Mouse (Mus musculus) right cerebral cortex, postnatal 25 days (tissue): Measurements from ENCODE around the gene Abcc2.

ENCODE experiments used
- DNase-seq: peaks from one replicate; pipeline ENCODE4 v3.0.0; 2022

The Abcc2 gene

GRCm38 (mm10) chr19:43784761-43785160, 2.8 kb downstream of the Abcc2 start:
- no peak for DNase-seq

GRCm38 (mm10) chr19:43786249-43787026, 4.4 kb downstream of the Abcc2 start:
- no peak for DNase-seq

- no peak for DNase-seq
These were observed 7.8 kb downstream of the Abcc2 start for GRCm38 (mm10) chr19:43789817-43790216.

GRCm38 (mm10) chr19:43792537-43792936, 10.5 kb downstream of the Abcc2 start:
- DNase-seq = no peak

- DNase-seq = no peak
These were observed 12.0 kb downstream of the Abcc2 start for GRCm38 (mm10) chr19:43793951-43794350.

- no peak for DNase-seq
These were observed 13.5 kb downstream of the Abcc2 start for GRCm38 (mm10) chr19:43795511-43795910.

GRCm38 (mm10) chr19:43797216-43797615, 15.2 kb downstream of the Abcc2 start:
- no peak for DNase-seq

- no peak for DNase-seq
These were observed 19.5 kb downstream of the Abcc2 start for GRCm38 (mm10) chr19:43801427-43802051.

GRCm38 (mm10) chr19:43803866-43804265, 21.9 kb downstream of the Abcc2 start:
- no peak for DNase-seq

GRCm38 (mm10) chr19:43809331-43809730, 27.3 kb downstream of the Abcc2 start:
- DNase-seq = no peak

- no peak for DNase-seq
These were observed 29.4 kb downstream of the Abcc2 start for GRCm38 (mm10) chr19:43811419-43811818.

GRCm38 (mm10) chr19:43813315-43813714, 31.3 kb downstream of the Abcc2 start:
- no peak for DNase-seq

GRCm38 (mm10) chr19:43815661-43816414, 33.8 kb downstream of the Abcc2 start:
- DNase-seq = no peak

GRCm38 (mm10) chr19:43826855-43827254, 44.9 kb downstream of the Abcc2 start:
- DNase-seq = no peak

GRCm38 (mm10) chr19:43832425-43833069, 50.6 kb downstream of the Abcc2 start:
- peak; percentile 43 for DNase-seq

- DNase-seq = no peak
These were observed 61.2 kb downstream of the Abcc2 start for GRCm38 (mm10) chr19:43843184-43843583.

GRCm38 (mm10) chr19:43845331-43845908, 63.4 kb downstream of the Abcc2 start:
- no peak for DNase-seq

- DNase-seq = no peak
These were observed 65.1 kb downstream of the Abcc2 start for GRCm38 (mm10) chr19:43847056-43847455.

GRCm38 (mm10) chr19:43847966-43848365, 66.0 kb downstream of the Abcc2 start:
- DNase-seq = no peak

- DNase-seq = no peak
These were observed 68.0 kb downstream of the Abcc2 start for GRCm38 (mm10) chr19:43850026-43850425.

- no peak for DNase-seq
These were observed 70.1 kb downstream of the Abcc2 start for GRCm38 (mm10) chr19:43851996-43852630.

- DNase-seq = no peak
These were observed 71.0 kb downstream of the Abcc2 start for GRCm38 (mm10) chr19:43852837-43853545.
